Mouse (Mus musculus) midbrain, embryonic 14.5 days (tissue): ENCODE results near the gene Cd247. TPM values are rescaled to one million over a fixed set of nuclear protein-coding genes. Genes with fewer than 3 reads are reported as not detected.

Source experiments
- ATAC-seq: fragments of 200-750 bp; cut with Nextera tagmentation; 2 replicates; pipeline ENCODE4 v1.8.0; 2017; ENCODE audit warnings: moderate number of reproducible peaks, moderate library complexity; ENCODE audit not compliant: low FRiP score, low TSS enrichment
- DNase-seq: peaks from one replicate; pipeline ENCODE4 v3.0.0-alpha.2; 2015
- H3K27ac ChIP-seq: fragments of 300-500 bp; sonication (generic); replicated peaks from 2 replicates; pipeline ENCODE4 v1.5.1; 2014; ENCODE audit warnings: mild to moderate bottlenecking, low read depth, low read length, moderate library complexity
- H3K27me3 ChIP-seq: fragments of 300-500 bp; sonication (generic); 2 replicates; pipeline ENCODE4 v1.6.1; 2014; ENCODE audit warnings: low read length, control low read depth, mixed read lengths; ENCODE audit not compliant: control insufficient read depth, insufficient read depth
- H3K36me3 ChIP-seq: fragments of 300-500 bp; sonication (generic); 2 replicates; pipeline ENCODE4 v1.6.1; 2014; ENCODE audit warnings: low read length, control low read depth; ENCODE audit not compliant: control insufficient read depth, insufficient read depth
- H3K4me1 ChIP-seq: fragments of 300-500 bp; sonication (generic); 2 replicates; pipeline ENCODE4 v1.6.1; 2014; ENCODE audit warnings: mild to moderate bottlenecking, antibody characterized with exemption, low read length, control low read depth; ENCODE audit not compliant: control insufficient read depth, insufficient read depth
- H3K4me2 ChIP-seq: fragments of 300-500 bp; sonication (generic); 2 replicates; pipeline ENCODE4 v1.6.1; 2014; ENCODE audit warnings: mild to moderate bottlenecking, low read length, moderate library complexity
- H3K4me3 ChIP-seq: fragments of 300-500 bp; sonication (generic); replicated peaks from 2 replicates; pipeline ENCODE4 v1.5.1; 2014; ENCODE audit warnings: low read depth, low read length
- H3K9ac ChIP-seq: fragments of 300-500 bp; sonication (generic); replicated peaks from 2 replicates; pipeline ENCODE4 v1.6.1; 2014; ENCODE audit warnings: mild to moderate bottlenecking, low read length, moderate library complexity
- H3K9me3 ChIP-seq: fragments of 300-500 bp; sonication (generic); 2 replicates; pipeline ENCODE4 v1.6.1; 2016; ENCODE audit warnings: low read length, control low read depth, mixed read lengths; ENCODE audit not compliant: control insufficient read depth
- WGBS: fragments of 180-500 bp; shearing (Covaris S2); extraction: QIAGEN DNeasy Blood & Tissue Kit; methylation state at CpG from one replicate; pipeline ENCODE4 v1.1.7; 2014; 5-methylcytosine and 5-hydroxymethylcytosine counted together
- polyA plus RNA-seq: library from polyadenylated mRNA; unstranded; fragments of >200 nt; fragmentation: Nextera tagmentation; extraction: Ambion mirVana; gene quantifications from 2 replicates; pipeline ENCODE4 v1.2.1, GENCODE M21; 2014

The Cd247 gene
- polyA plus RNA-seq = 1.5 and 2.1 TPM in 2 replicates

DNA sequence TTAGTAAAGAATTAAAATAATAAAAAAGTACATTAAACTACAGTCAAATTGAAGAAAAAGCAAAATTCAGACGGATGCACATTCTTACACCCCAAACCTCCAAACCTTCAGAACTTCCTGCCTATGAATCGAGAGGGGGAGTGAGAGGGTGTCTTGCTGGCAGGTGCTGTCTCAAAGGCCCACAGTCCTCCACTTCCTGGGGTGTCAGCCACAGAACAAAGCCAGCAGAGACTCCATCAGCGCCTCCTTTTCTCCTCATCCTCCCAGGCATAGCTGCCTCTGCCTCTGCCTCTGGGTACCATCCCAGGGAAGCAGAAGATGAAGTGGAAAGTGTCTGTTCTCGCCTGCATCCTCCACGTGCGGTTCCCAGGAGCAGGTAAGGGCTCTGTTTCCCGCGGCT, at the start of gene Cd247:
Gene Cd247, plus strand, starts transcription at position 171 of the 400 bp plus-strand sequence.
- WGBS = 65% methylated on average over 8 of the region's 8 CpGs
- ATAC-seq = no peak
- Histone ChIP-seq H3K9me3 (no peaks in the 10 kb centered on the region), H3K4me3 (no peak within 1 kb of the TSS), H3K36me3 (no peaks in the 10 kb centered on the region), H3K4me1 (0 out of 2 replicates have a peak, but pooled peaks cover 6% of the 10 kb centered on the region), H3K4me2 (no peak within 1 kb of the TSS), H3K9ac (no peak within 1 kb of the TSS), H3K27me3 (no peaks in the 10 kb centered on the region), H3K27ac (no peak within 1 kb of the TSS)
- no peak for DNase-seq

DNA sequence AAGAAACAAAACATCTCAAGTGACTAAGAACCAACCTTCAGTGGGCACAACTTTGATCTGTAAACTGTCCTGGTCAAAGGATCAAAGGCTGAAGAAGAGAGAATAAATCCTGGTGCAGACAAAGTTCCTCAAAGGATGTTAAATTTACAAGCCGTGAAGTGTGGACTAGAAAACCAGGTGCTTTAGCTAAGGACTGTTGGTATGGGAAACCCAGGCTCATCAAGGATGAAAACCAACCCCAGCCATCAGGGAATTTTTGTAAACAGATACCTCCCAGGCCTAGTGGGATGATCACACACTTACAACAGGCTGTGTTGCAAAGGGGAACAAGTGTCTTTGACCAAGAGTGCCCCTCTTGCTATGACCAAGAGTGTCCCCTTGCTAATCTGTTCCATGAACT, 49.5 kb upstream of the Cd247 start:
- Histone ChIP-seq H3K9ac (no peak overlapping the region), H3K27me3 (no peaks in the 10 kb centered on the region), H3K9me3 (no peaks in the 10 kb centered on the region), H3K4me2 (no peak overlapping the region), H3K4me1 (no peaks in the 10 kb centered on the region), H3K27ac (no peak overlapping the region), H3K36me3 (no peaks in the 10 kb centered on the region), H3K4me3 (no peak overlapping the region)
- WGBS = 74% methylated on average over 1 of the region's 1 CpGs
- no peak for ATAC-seq
- no peak for DNase-seq

DNA sequence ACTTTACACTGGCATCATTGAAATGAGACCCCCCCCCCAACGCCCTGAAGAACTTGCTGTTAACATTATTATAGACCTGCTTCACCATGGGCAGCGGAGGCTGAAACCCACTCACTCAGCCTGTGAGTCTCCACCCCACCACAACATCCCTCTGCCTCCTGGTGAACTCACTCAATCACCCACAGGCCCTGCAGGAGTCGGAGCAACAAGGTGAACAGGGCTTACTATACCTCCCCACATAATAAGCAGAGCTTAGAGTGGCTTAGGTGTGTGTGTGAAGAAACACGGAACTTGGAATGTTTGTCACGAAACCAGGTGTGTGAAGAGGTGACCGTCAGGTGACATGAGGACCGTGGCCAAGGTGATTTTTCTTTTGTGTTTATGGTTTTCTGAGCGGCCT, 46.5 kb upstream of the Cd247 start:
- Histone ChIP-seq H3K4me2 (no peak overlapping the region), H3K4me1 (no peaks in the 10 kb centered on the region), H3K27ac (no peak overlapping the region), H3K36me3 (no peaks in the 10 kb centered on the region), H3K4me3 (no peak overlapping the region), H3K27me3 (no peaks in the 10 kb centered on the region), H3K9me3 (no peaks in the 10 kb centered on the region), H3K9ac (no peak overlapping the region)
- 90% methylated on average over 8 of the region's 8 CpGs for WGBS
- no peak for ATAC-seq
- DNase-seq = no peak

DNA sequence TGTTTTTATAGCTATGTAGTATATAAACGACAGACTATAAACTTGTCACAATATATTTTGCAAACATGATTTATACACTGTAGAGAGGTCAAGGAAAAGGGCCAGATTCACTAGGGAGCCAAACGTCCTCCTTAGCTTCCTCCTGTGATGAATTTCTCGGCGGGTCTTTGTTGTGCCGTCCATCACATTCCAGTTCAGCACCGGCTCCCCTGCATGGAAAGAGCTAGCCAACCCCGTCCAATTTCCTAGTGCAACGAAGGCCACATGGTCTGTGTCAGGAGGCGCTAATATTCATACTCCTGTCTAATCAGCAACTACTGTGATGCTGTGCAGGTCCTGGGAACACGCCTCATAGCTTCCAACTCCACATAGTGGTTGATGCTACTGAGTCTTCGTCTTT, 40.4 kb upstream of the Cd247 start:
- Histone ChIP-seq H3K27ac (no peak overlapping the region), H3K36me3 (no peaks in the 10 kb centered on the region), H3K4me3 (no peak overlapping the region), H3K4me2 (no peak overlapping the region), H3K9ac (no peak overlapping the region), H3K9me3 (no peaks in the 10 kb centered on the region), H3K4me1 (no peaks in the 10 kb centered on the region), H3K27me3 (no peaks in the 10 kb centered on the region)
- DNase-seq = no peak
- no peak for ATAC-seq
- WGBS = 56% methylated on average over 11 of the region's 11 CpGs

DNA sequence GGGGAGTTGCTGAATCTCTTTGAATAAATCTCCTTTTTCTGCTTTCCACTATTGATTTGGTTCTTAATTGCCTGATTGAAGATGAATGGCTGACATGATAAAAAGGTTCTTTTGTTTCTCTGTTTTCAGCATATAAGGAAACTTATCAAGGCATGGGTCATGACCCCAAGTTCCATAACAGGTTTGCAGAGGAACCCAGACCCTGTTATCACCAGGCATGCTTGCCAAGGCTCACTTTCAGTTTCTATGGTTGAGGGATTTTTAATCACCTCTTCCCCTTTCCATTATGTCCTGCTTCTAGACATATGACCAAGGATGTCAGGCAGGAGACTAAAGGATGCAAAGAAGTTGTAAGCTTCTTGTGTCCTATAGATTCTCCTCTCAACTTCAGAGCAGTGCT, 37.3 kb upstream of the Cd247 start:
- Histone ChIP-seq H3K9me3 (no peaks in the 10 kb centered on the region), H3K9ac (no peak overlapping the region), H3K36me3 (no peaks in the 10 kb centered on the region), H3K4me1 (no peaks in the 10 kb centered on the region), H3K27me3 (no peaks in the 10 kb centered on the region), H3K27ac (no peak overlapping the region), H3K4me3 (no peak overlapping the region), H3K4me2 (no peak overlapping the region)
- no peak for DNase-seq
- ATAC-seq = no peak

DNA sequence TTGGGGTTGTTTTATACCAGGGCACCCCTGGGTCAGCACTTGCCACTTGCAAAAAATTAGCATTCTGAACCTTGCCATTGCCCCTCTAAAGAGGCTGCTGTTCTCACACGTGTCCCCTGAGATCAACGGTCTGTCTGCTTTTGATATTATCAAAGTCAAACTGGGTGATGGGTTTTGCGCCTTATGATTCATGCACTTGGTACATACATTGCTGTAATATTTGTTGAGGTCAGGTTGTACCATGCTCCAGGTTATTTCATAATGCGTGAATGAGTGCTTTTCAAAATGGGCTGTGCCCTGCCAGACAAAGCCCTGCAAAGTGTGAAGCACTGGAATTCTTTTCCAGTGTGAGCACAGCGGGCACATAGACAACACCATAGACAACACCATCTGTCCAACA, 36.6 kb upstream of the Cd247 start:
- H3K4me1 ChIP-seq = no peaks in the 10 kb centered on the region
- no peak for DNase-seq
- H3K36me3 ChIP-seq = no peaks in the 10 kb centered on the region
- H3K4me2 ChIP-seq = no peak overlapping the region
- H3K9me3 ChIP-seq = no peaks in the 10 kb centered on the region
- H3K27ac ChIP-seq = no peak overlapping the region
- no peak for ATAC-seq
- H3K9ac ChIP-seq = no peak overlapping the region
- H3K27me3 ChIP-seq = no peaks in the 10 kb centered on the region
- 88% methylated on average over 5 of the region's 5 CpGs for WGBS
- H3K4me3 ChIP-seq = no peak overlapping the region

DNA sequence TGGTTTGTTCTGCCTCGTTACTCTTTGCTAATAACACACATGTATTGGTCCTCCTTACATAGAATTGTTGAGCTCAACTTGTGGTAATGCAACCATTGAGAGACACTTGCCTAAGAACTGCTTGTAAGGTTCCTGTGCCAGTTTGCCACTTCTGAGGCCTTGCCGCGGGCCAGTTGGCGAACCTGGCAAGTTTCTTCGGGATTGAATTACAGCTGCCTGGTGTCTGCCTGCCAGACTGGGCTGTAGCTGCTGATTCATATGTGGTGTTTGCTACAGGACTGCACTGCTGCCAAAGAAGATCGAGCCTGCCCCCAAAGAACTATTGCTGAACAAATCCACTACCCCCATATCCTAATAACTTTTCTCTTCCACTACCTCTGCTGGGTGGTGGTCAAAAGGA, 34.3 kb upstream of the Cd247 start:
- no peaks in the 10 kb centered on the region for H3K36me3 ChIP-seq
- no peak overlapping the region for H3K4me2 ChIP-seq
- H3K4me3 ChIP-seq = no peak overlapping the region
- no peaks in the 10 kb centered on the region for H3K4me1 ChIP-seq
- no peak overlapping the region for H3K9ac ChIP-seq
- no peaks in the 10 kb centered on the region for H3K27me3 ChIP-seq
- ATAC-seq (no peak), DNase-seq (no peak)
- no peak overlapping the region for H3K27ac ChIP-seq
- no peaks in the 10 kb centered on the region for H3K9me3 ChIP-seq
- WGBS = 92% methylated on average over 6 of the region's 6 CpGs

DNA sequence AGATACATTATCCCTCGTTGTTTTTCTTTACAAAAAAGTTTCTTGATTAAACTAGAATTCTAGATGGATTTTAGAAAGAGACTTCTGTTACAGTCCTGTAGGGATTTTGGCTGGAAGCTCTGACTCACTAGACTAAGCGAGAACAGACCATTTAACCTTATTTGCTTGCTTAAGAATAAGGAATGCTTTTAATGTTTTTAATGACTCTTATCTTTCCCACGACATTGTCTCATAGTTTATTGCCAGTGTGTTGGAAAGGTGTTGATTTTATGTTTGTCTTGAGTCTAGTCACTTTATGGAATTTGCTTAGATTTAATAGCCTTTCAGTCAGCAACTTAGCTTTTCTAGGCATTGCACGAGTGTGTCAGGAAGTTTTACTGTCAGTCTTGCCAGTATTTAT, 33.3 kb upstream of the Cd247 start:
- no peak overlapping the region for H3K27ac ChIP-seq
- WGBS = 81% methylated on average over 4 of the region's 4 CpGs
- H3K36me3 ChIP-seq = no peaks in the 10 kb centered on the region
- no peak overlapping the region for H3K4me2 ChIP-seq
- H3K9me3 ChIP-seq = no peaks in the 10 kb centered on the region
- no peak overlapping the region for H3K9ac ChIP-seq
- no peaks in the 10 kb centered on the region for H3K27me3 ChIP-seq
- no peak for DNase-seq
- H3K4me1 ChIP-seq = no peaks in the 10 kb centered on the region
- no peak for ATAC-seq
- H3K4me3 ChIP-seq = no peak overlapping the region

DNA sequence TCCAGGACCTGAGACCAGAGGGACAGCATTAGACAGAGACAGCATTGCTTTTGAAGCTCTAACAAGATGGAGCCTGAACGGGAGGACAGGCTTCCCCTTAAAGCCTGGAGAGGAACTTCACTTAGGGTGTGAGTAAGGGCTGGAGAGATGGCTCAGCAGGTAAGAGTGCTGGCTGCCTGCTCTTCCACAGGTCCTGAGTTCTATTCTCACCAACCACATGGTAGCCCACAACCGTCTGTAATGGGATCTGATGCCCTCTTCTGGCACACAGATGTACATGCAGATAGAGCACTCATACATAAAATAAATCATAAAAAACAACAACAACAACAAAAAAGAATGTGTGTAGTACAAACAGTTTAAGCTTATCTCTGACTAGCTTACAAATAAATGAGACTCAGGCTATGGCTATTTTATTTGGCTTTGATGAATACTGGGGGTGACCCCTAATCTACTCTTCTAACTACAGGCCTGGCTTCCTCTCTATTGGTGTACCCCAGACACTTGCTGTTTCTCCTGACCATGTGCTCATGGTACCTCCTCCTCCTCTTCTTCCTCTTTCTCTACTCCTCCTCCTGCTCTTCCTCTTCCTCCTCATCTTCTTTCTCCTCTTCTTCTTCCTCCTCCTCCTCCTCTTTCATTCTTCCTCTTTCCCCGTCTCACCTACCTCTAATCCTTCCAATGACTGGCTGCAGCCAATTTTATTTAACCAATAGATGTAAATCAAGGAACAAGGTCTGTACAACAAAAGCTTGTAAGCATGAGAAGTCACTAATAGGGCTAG, 26.8 kb upstream of the Cd247 start:
- Histone ChIP-seq H3K9me3 (no peaks in the 10 kb centered on the region), H3K9ac (no peak overlapping the region), H3K27ac (no peak overlapping the region), H3K36me3 (no peaks in the 10 kb centered on the region), H3K27me3 (peaks cover 17% of the 10 kb centered on the region), H3K4me2 (no peak overlapping the region), H3K4me3 (no peak overlapping the region), H3K4me1 (peaks cover 14% of the 10 kb centered on the region)
- 84% methylated on average over 3 of the region's 3 CpGs for WGBS
- ATAC-seq = no peak
- no peak for DNase-seq
